Comparison of ENCODE assay signal across 22 mouse cellular contexts in the genomic region with DNA sequence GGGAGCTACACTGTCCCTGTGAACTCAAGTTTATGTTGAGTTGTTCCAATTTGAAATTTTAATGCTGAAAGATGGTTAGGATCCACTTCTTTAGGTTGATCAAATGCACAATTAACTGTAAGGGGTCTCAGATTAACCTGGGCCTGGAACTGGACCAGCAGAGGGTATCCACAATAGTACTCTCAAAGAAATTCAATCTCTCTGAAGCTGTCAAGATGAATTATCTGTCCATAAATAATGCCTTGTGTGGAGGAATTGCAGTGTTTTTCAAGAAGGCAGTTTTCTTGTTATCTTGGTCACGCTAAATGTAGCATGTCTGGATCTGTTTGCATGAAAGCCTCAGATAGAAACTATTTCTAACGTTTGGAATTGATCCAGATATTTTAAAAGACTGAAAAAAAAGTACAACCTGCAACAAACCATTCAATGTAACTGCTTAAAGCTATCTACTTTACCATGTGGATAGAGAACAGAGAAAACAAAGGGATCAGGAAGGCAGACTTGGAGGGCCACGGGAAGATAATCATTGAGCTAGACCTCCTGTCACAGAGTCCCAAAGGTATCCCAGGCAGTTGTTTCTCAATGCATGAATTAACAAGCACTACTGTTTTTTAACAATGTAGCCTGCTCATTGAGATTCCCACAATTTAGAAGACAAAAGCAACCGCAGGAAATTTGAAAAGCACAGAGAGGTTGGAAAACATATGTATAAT. TPM values are rescaled to one million over a fixed set of nuclear protein-coding genes. Genes with fewer than 3 reads are reported as not detected.
"Had no signal": no experiment of that assay in that cellular context is flagged by ENCODE, and none has a peak within 500 bp of the region (broad histone marks: within the 10 kb centered on the region; RNA-seq: fewer than 3 reads in every experiment).

No protein-coding gene starts in this region.

- H3K9me3 ChIP-seq: limb, embryonic 12.5 days; liver, embryonic 13.5 days; lung, embryonic 15.5 days; megakaryocyte, embryonic 14.5 days; midbrain, embryonic 12.5 days; neural tube, embryonic 13.5 days had no signal

- H3K27ac ChIP-seq: layer of hippocampus, adult 2 months; limb, embryonic 12.5 days; liver, embryonic 13.5 days; lung, embryonic 15.5 days; macrophage; midbrain, embryonic 12.5 days; neural tube, embryonic 13.5 days had no signal

- DNase-seq: kidney, adult 11 months; kidney, postnatal 25 days; liver; liver, embryonic 13.5 days; liver, postnatal 0 days; lung, postnatal 14 days; retina, postnatal 1 day; right cerebral cortex, postnatal 4 days; spleen, adult 18-20 months; thymus, adult 18-20 months; thymus, postnatal 14 days had no signal

- H3K27me3 ChIP-seq: liver, embryonic 13.5 days; lung, embryonic 15.5 days; megakaryocyte, embryonic 14.5 days had no signal

- ATAC-seq: liver, postnatal 0 days had no signal

- H3K36me3 ChIP-seq: limb, embryonic 12.5 days; liver, embryonic 13.5 days; lung, embryonic 15.5 days; midbrain, embryonic 12.5 days; neural tube, embryonic 13.5 days had no signal

- H3K4me1 ChIP-seq: limb, embryonic 12.5 days; liver, embryonic 13.5 days; lung, embryonic 15.5 days; megakaryocyte, embryonic 14.5 days; midbrain, embryonic 12.5 days; neural tube, embryonic 13.5 days had no signal

- H3K4me3 ChIP-seq: layer of hippocampus, adult 2 months; limb, embryonic 12.5 days; liver, embryonic 13.5 days; lung, embryonic 15.5 days; megakaryocyte, embryonic 14.5 days; midbrain, embryonic 12.5 days; myocyte; neural tube, embryonic 13.5 days had no signal

- H3K9ac ChIP-seq: limb, embryonic 12.5 days; liver, embryonic 13.5 days; liver, postnatal 0 days; lung, embryonic 15.5 days; midbrain, embryonic 12.5 days; neural tube, embryonic 13.5 days had no signal

- H3K4me2 ChIP-seq: limb, embryonic 12.5 days; liver, embryonic 13.5 days; lung, embryonic 15.5 days; midbrain, embryonic 12.5 days; neural tube, embryonic 13.5 days had no signal

RNA-seq across cellular contexts. Expression of a gene that starts 9.5 kb away (rescaled TPM):
- total RNA-seq: layer of hippocampus, adult 2 months; layer of hippocampus, postnatal 10 days; left cerebral cortex, postnatal 36 days had no signal
- polyA plus RNA-seq: limb, embryonic 12.5 days; liver, postnatal 0 days; lung, embryonic 15.5 days; macrophage; midbrain, embryonic 12.5 days; myocyte; neural tube, embryonic 13.5 days; stomach, embryonic 14.5 days had no signal
